Mouse (Mus musculus): Measurements from ENCODE around the gene Otud6a. TPM values are rescaled to one million over a fixed set of nuclear protein-coding genes. Genes with fewer than 3 reads are reported as not detected.

Gene Otud6a
- polyA plus RNA-seq (2017; shearing (Covaris generic)): not detected

GRCm38 (mm10) chrX:100428693-100429092 is at the start of gene Otud6a:
Gene Otud6a (plus strand): TSS chrX:100429013.

GRCm38 (mm10) chrX:100442617-100443016 is 13.8 kb downstream of the Otud6a start, which contains the start of gene Awat2:
Gene Awat2 (minus strand): TSS chrX:100442717.

Other genes starting within 250 kb of the Otud6a start
- 0.37 TPM for gene Awat2, start 13.7 kb downstream of the Otud6a start, polyA plus RNA-seq (2017; shearing (Covaris generic))
- 29.1 TPM for gene Igbp1, start 65.3 kb downstream of the Otud6a start, polyA plus RNA-seq (2017; shearing (Covaris generic))
- gene Dgat2l6, start 95.8 kb downstream of the Otud6a start, polyA plus RNA-seq (2017; shearing (Covaris generic)): not detected
- not detected for gene Awat1, start 143.2 kb downstream of the Otud6a start, polyA plus RNA-seq (2017; shearing (Covaris generic))
- gene P2ry4, start 165.9 kb downstream of the Otud6a start, polyA plus RNA-seq (2017; shearing (Covaris generic)): not detected
- gene Arr3, start 176.5 kb downstream of the Otud6a start, polyA plus RNA-seq (2017; shearing (Covaris generic)): not detected
- 0.17 TPM for gene Kif4, start 196.7 kb downstream of the Otud6a start, polyA plus RNA-seq (2017; shearing (Covaris generic))
- gene Pdzd11, start 197.6 kb downstream of the Otud6a start, polyA plus RNA-seq (2017; shearing (Covaris generic)): 22.1 TPM